Mouse (Mus musculus) midbrain, embryonic 13.5 days (tissue): Measurements from ENCODE around the gene Scnn1b. TPM values are rescaled to one million over a fixed set of nuclear protein-coding genes. Genes with fewer than 3 reads are reported as not detected.

Experiments used
- ATAC-seq: fragments of 200-750 bp; cut with Nextera tagmentation; 2 replicates; pipeline ENCODE4 v1.8.0; 2017; ENCODE audit warnings: mild to moderate bottlenecking, moderate TSS enrichment, moderate library complexity
- H3K27ac ChIP-seq: fragments of 300-500 bp; sonication (generic); 2 replicates; pipeline ENCODE4 v1.5.1; 2015; ENCODE audit warnings: inconsistent platforms, mild to moderate bottlenecking, moderate library complexity
- H3K27me3 ChIP-seq: fragments of 300-500 bp; sonication (generic); 2 replicates; pipeline ENCODE4 v1.6.1; 2015; ENCODE audit warnings: mild to moderate bottlenecking, inconsistent platforms
- H3K36me3 ChIP-seq: fragments of 300-500 bp; sonication (generic); 2 replicates; pipeline ENCODE4 v1.6.1; 2015; ENCODE audit warnings: mild to moderate bottlenecking, inconsistent platforms
- H3K4me1 ChIP-seq: fragments of 300-500 bp; sonication (generic); replicated peaks from 2 replicates; pipeline ENCODE4 v1.6.1; 2015; ENCODE audit warnings: inconsistent platforms
- H3K4me2 ChIP-seq: fragments of 300-500 bp; sonication (generic); replicated peaks from 2 replicates; pipeline ENCODE4 v1.6.1; 2015; ENCODE audit warnings: moderate library complexity, mild to moderate bottlenecking, inconsistent platforms
- H3K4me3 ChIP-seq: fragments of 300-500 bp; sonication (generic); replicated peaks from 2 replicates; pipeline ENCODE4 v1.5.1; 2015; ENCODE audit warnings: mild to moderate bottlenecking, inconsistent platforms
- H3K9ac ChIP-seq: fragments of 300-500 bp; sonication (generic); replicated peaks from 2 replicates; pipeline ENCODE4 v1.6.1; 2015; ENCODE audit warnings: mild to moderate bottlenecking, inconsistent platforms
- H3K9me3 ChIP-seq: fragments of 300-500 bp; sonication (generic); 2 replicates; pipeline ENCODE4 v1.6.1; 2016; ENCODE audit warnings: mild to moderate bottlenecking, inconsistent platforms
- WGBS: fragments of 180-500 bp; shearing (Covaris S2); methylation state at CpG from one replicate; pipeline ENCODE4 v1.1.7; 2015; 5-methylcytosine and 5-hydroxymethylcytosine counted together
- polyA plus RNA-seq: library from polyadenylated mRNA; unstranded; fragments of >200 nt; fragmentation: Nextera tagmentation; extraction: Ambion mirVana; gene quantifications from 2 replicates; pipeline ENCODE4 v1.2.1, GENCODE M21; 2015

Scnn1b gene
- polyA plus RNA-seq, 1 experiment from 2014 or later, result not detected

GRCm38 (mm10) chr7:121942371-121942770 lies 77.5 kb downstream of the Scnn1b start:
- H3K27me3 ChIP-seq, result no peaks in the 10 kb centered on the region
- no peak overlapping the region for H3K27ac ChIP-seq
- peaks cover 22% of the 10 kb centered on the region for H3K4me1 ChIP-seq
- no peak overlapping the region for H3K4me3 ChIP-seq
- 95% methylated on average over 2 of the region's 2 CpGs for WGBS
- H3K9ac ChIP-seq, result no peak overlapping the region
- no peak overlapping the region for H3K4me2 ChIP-seq
- H3K9me3 ChIP-seq, result no peaks in the 10 kb centered on the region
- ATAC-seq, result no peak
- peaks cover 17% of the 10 kb centered on the region for H3K36me3 ChIP-seq

GRCm38 (mm10) chr7:121946196-121946595 lies 81.4 kb downstream of the Scnn1b start:
- no peak overlapping the region for H3K4me3 ChIP-seq
- no peak overlapping the region for H3K9ac ChIP-seq
- no peak for ATAC-seq
- H3K9me3 ChIP-seq, result no peaks in the 10 kb centered on the region
- no peaks in the 10 kb centered on the region for H3K4me1 ChIP-seq
- peaks cover 39% of the 10 kb centered on the region for H3K36me3 ChIP-seq
- WGBS, result 88% methylated on average over 5 of the region's 5 CpGs
- H3K27ac ChIP-seq, result no peak overlapping the region
- no peaks in the 10 kb centered on the region for H3K27me3 ChIP-seq
- H3K4me2 ChIP-seq, result no peak overlapping the region

GRCm38 (mm10) chr7:121947513-121947912 lies 82.7 kb downstream of the Scnn1b start:
- no peak overlapping the region for H3K4me2 ChIP-seq
- no peaks in the 10 kb centered on the region for H3K9me3 ChIP-seq
- WGBS, result 80% methylated on average over 4 of the region's 4 CpGs
- H3K27ac ChIP-seq, result no peak overlapping the region
- H3K9ac ChIP-seq, result no peak overlapping the region
- ATAC-seq, result no peak
- H3K36me3 ChIP-seq, result peaks cover 32% of the 10 kb centered on the region
- H3K27me3 ChIP-seq, result no peaks in the 10 kb centered on the region
- no peaks in the 10 kb centered on the region for H3K4me1 ChIP-seq
- H3K4me3 ChIP-seq, result no peak overlapping the region

GRCm38 (mm10) chr7:121954891-121955669 lies 90.2 kb downstream of the Scnn1b start:
- no peaks in the 10 kb centered on the region for H3K9me3 ChIP-seq
- ATAC-seq, result no peak
- peaks cover 29% of the 10 kb centered on the region for H3K36me3 ChIP-seq
- H3K4me2 ChIP-seq, result no peak overlapping the region
- no peaks in the 10 kb centered on the region for H3K27me3 ChIP-seq
- H3K4me1 ChIP-seq, result no peaks in the 10 kb centered on the region
- H3K9ac ChIP-seq, result no peak overlapping the region
- no peak overlapping the region for H3K4me3 ChIP-seq
- 95% methylated on average over 11 of the region's 11 CpGs for WGBS
- no peak overlapping the region for H3K27ac ChIP-seq

GRCm38 (mm10) chr7:121955802-121956201 lies 91.0 kb downstream of the Scnn1b start:
- H3K36me3 ChIP-seq, result peaks cover 25% of the 10 kb centered on the region
- no peak overlapping the region for H3K4me3 ChIP-seq
- H3K4me2 ChIP-seq, result no peak overlapping the region
- WGBS, result 93% methylated on average over 12 of the region's 12 CpGs
- no peaks in the 10 kb centered on the region for H3K4me1 ChIP-seq
- no peaks in the 10 kb centered on the region for H3K27me3 ChIP-seq
- H3K9ac ChIP-seq, result no peak overlapping the region
- no peaks in the 10 kb centered on the region for H3K9me3 ChIP-seq
- ATAC-seq, result no peak
- H3K27ac ChIP-seq, result no peak overlapping the region

GRCm38 (mm10) chr7:121961913-121962570 lies 97.2 kb downstream of the Scnn1b start:
- no peaks in the 10 kb centered on the region for H3K9me3 ChIP-seq
- no peak overlapping the region for H3K27ac ChIP-seq
- H3K9ac ChIP-seq, result no peak overlapping the region
- H3K4me2 ChIP-seq, result no peak overlapping the region
- H3K27me3 ChIP-seq, result no peaks in the 10 kb centered on the region
- WGBS, result 92% methylated on average over 7 of the region's 7 CpGs
- ATAC-seq, result no peak
- no peak overlapping the region for H3K4me3 ChIP-seq
- peaks cover 35% of the 10 kb centered on the region for H3K36me3 ChIP-seq
- no peaks in the 10 kb centered on the region for H3K4me1 ChIP-seq

GRCm38 (mm10) chr7:121962571-121962959 lies 97.7 kb downstream of the Scnn1b start:
- 82% methylated on average over 3 of the region's 3 CpGs for WGBS
- H3K4me1 ChIP-seq, result no peaks in the 10 kb centered on the region
- no peak overlapping the region for H3K9ac ChIP-seq
- no peak overlapping the region for H3K4me3 ChIP-seq
- peaks cover 35% of the 10 kb centered on the region for H3K36me3 ChIP-seq
- no peaks in the 10 kb centered on the region for H3K9me3 ChIP-seq
- no peak overlapping the region for H3K4me2 ChIP-seq
- no peaks in the 10 kb centered on the region for H3K27me3 ChIP-seq
- H3K27ac ChIP-seq, result no peak overlapping the region
- no peak for ATAC-seq

GRCm38 (mm10) chr7:121963883-121964398 lies 99.1 kb downstream of the Scnn1b start:
- H3K4me1 ChIP-seq, result no peaks in the 10 kb centered on the region
- H3K27me3 ChIP-seq, result no peaks in the 10 kb centered on the region
- H3K36me3 ChIP-seq, result peaks cover 42% of the 10 kb centered on the region
- ATAC-seq, result no peak
- H3K4me2 ChIP-seq, result no peak overlapping the region
- no peak overlapping the region for H3K4me3 ChIP-seq
- WGBS, result 68% methylated on average over 6 of the region's 6 CpGs
- no peak overlapping the region for H3K9ac ChIP-seq
- H3K27ac ChIP-seq, result no peak overlapping the region
- H3K9me3 ChIP-seq, result no peaks in the 10 kb centered on the region

- Histone ChIP-seq H3K4me2 (no peak overlapping the region), H3K27me3 (no peaks in the 10 kb centered on the region), H3K9me3 (no peaks in the 10 kb centered on the region), H3K4me1 (no peaks in the 10 kb centered on the region), H3K9ac (no peak overlapping the region), H3K4me3 (no peak overlapping the region), H3K27ac (no peak overlapping the region), H3K36me3 (peaks cover 52% of the 10 kb centered on the region)
- WGBS, result 94% methylated on average over 7 of the region's 7 CpGs
- ATAC-seq, result no peak
These were observed 101.3 kb downstream of the Scnn1b start for GRCm38 (mm10) chr7:121966169-121966568.

Other genes starting within 250 kb of the Scnn1b start
- gene Usp31, start 157.8 kb upstream of the Scnn1b start, polyA plus RNA-seq, result 2.9 and 3.2 TPM in 2 replicates
- not detected in 2 replicates for gene Scnn1g, start 130.6 kb upstream of the Scnn1b start, polyA plus RNA-seq
- gene Cog7, start 116.7 kb downstream of the Scnn1b start, polyA plus RNA-seq, result 20.6 TPM in 2 replicates
- 55.4 and 58.0 TPM in 2 replicates for gene Gga2, start 156.2 kb downstream of the Scnn1b start, polyA plus RNA-seq
- gene Ubfd1, start 202.1 kb downstream of the Scnn1b start, polyA plus RNA-seq, result 69.5 and 74.8 TPM in 2 replicates
- 10.4 and 10.7 TPM in 2 replicates for gene Ears2, start 202.2 kb downstream of the Scnn1b start, polyA plus RNA-seq
- 635 and 660 TPM in 2 replicates for gene Ndufab1, start 236.8 kb downstream of the Scnn1b start, polyA plus RNA-seq